Mouse (Mus musculus) urinary bladder, postnatal 4 days (tissue): Measurements from ENCODE around the gene Olfr390.

Experiments
- DNase-seq, 2 experiments: peaks; one replicate each; pipeline ENCODE4 v3.0.0; 2021 to 2022; ENCODE audit warnings: low spot score in 2 of 2

Gene Olfr390

DNA sequence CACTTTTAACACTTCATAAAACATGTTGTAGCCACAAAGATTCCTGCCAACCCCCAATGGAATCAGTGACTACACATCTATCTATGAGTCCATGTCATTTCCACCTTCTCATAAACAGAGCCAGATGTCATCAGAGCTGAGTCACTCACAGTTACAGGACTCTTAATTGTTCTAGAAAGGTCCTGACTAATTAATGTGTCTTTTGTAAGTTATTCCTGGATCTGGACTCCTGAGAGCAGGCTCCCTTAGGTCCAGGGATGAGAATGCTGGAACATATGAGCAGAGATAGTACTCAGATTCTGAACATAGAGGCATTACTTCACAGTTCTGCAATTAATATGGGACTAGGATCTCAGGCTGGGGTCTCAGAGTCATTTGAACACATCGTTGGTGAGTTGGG is at the start of gene Olfr390:
TSS of gene Olfr390 (plus strand) at position 301 of the 400 bp plus-strand sequence.
- no peak for DNase-seq

DNA sequence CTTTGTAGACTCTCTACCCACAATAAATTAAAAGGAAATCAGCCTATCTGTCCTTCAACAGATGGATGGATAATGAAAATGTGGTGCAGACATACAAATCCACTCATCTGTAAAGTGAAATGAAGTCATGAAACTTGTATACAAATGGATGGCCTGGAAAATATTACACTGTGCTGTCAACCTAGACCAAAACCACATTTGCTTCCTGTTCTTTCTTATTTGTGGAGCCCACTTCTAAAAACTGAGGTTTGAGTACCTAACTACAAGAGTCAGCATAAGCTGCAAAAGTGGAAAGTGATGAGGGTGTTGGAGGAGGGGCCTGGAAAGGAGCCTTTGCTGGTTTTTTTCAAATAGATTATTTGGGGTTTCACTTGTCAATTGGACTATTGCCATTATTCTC is 23.6 kb upstream of the Olfr390 start:
- DNase-seq: no peak

DNA sequence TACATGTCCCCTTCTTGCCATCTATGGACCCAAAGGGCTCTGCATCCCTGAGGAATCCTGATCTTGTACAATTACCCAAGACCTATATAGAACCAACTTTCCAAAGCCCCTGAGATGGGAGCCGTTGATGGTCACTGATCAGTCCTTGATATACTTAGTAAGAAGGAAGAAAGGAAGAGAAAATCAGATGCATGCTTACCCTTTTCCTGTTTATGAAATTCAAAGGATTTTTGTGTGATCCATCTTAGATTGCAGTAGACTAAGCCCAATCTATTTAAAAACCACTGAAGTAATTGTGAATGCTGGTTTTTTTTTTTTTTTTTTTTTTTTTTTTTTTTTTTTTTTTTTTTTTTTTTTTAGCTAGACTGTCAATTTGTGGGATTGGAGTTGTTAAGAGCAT is 2.2 kb upstream of the Olfr390 start, which contains the start of gene Olfr389:
TSS of gene Olfr389 (minus strand) at position 101 of the 400 bp plus-strand sequence.
- DNase-seq: no peak

DNA sequence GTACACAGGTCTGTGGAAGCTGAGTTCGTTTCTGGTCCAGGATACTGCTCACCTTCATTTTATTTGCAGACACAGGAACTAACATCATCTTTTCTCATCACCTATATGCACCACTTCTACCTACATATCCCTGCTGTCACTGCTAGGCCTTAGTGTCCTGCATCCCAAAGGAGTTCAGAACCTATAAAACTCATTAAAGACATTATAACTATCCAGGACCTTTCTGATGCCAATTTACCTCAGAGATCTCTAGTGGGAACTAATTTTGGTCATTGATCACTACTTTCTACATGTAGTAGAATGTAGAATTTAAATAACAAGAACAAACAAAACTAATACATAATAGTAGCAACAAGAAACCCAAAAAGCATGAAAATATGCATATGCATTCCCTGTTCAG is 20.2 kb downstream of the Olfr390 start, which contains the start of gene Olfr391-ps:
TSS of gene Olfr391-ps (minus strand) at position 101 of the 400 bp plus-strand sequence.
- no peak for DNase-seq

DNA sequence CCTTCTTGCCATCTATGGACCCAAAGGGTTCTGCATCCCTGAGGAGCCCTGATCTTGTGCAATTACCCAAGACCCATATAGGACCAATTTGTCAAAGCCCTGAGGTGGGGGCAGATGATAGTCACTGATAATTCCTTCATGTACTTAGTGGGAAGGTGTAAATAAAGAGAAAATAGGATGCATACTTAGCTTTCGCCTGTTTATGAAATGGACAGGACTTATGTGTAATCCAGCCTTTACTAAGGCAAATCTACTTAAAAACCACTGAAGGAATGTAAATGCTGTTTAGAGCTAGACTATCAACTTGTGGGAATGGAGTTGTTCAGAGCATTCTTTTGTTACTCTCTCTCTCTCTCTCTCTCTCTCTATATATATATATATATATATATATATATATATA is 34.2 kb downstream of the Olfr390 start, which contains the start of gene Olfr392:
TSS of gene Olfr392 (minus strand) at position 101 of the 400 bp plus-strand sequence.
- no peak for DNase-seq
